Mouse (Mus musculus): ENCODE results near the gene Lpp. TPM values are rescaled to one million over a fixed set of nuclear protein-coding genes. Genes with fewer than 3 reads are reported as not detected.

The Lpp gene
- polyA plus RNA-seq, 1 experiment from 2014 or later = 11.9 TPM

DNA sequence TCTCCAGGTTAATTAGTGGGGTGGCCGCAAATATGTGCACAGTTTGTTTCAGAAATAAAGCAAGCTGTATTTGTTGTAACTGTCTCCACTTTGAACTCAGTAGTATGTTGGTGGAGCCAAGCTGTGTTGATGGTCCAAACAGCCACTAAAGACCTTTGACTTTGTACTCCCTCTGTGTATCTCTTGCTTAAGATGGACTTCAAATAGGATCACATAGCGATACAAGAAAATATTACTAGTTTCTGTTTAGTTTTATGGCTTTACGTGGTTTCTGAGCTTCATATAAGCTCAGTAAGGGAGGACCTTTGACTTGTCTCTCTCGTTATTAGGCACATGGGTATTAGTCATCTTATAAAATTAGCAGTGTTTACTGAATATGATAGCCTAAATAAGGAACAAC, 485.7 kb downstream of the Lpp start:
- WGBS = 91% methylated on average over 4 of the region's 4 CpGs
- ATAC-seq (ENCODE audit: low FRiP score) = no peak
- H3K4me3 ChIP-seq = no peak overlapping the region
- no peaks in the 10 kb centered on the region for H3K36me3 ChIP-seq
- no peaks in the 10 kb centered on the region for H3K27me3 ChIP-seq
- H3K27ac ChIP-seq = no peak overlapping the region
- no peak overlapping the region for H3K9ac ChIP-seq
- no peak overlapping the region for H3K4me2 ChIP-seq
- H3K4me1 ChIP-seq (replicated peaks) = peaks cover 5% of the 10 kb centered on the region
- H3K9me3 ChIP-seq = no peaks in the 10 kb centered on the region

GRCm38 (mm10) chr16:24880698-24881097, 487.4 kb downstream of the Lpp start:
- WGBS = 42% methylated on average over 8 of the region's 8 CpGs
- Histone ChIP-seq H3K4me1 (replicated peaks) (peaks cover 5% of the 10 kb centered on the region), H3K9me3 (no peaks in the 10 kb centered on the region), H3K36me3 (no peaks in the 10 kb centered on the region), H3K4me3 (no peak overlapping the region), H3K27ac (no peak overlapping the region), H3K27me3 (no peaks in the 10 kb centered on the region), H3K9ac (no peak overlapping the region; the same call in 1 of the 2 replicates), H3K4me2 (no peak overlapping the region)
- no peak for ATAC-seq (ENCODE audit: low FRiP score)

GRCm38 (mm10) chr16:24881981-24882775, 488.9 kb downstream of the Lpp start:
- H3K27ac ChIP-seq = no peak overlapping the region
- WGBS = 89% methylated on average over 3 of the region's 3 CpGs
- no peaks in the 10 kb centered on the region for H3K27me3 ChIP-seq
- ATAC-seq (ENCODE audit: low FRiP score) = no peak
- H3K4me2 ChIP-seq = no peak overlapping the region
- H3K9ac ChIP-seq = no peak overlapping the region
- H3K9me3 ChIP-seq = no peaks in the 10 kb centered on the region
- no peak overlapping the region for H3K4me3 ChIP-seq
- peaks cover 13% of the 10 kb centered on the region for H3K4me1 ChIP-seq (replicated peaks)
- H3K36me3 ChIP-seq = no peaks in the 10 kb centered on the region

DNA sequence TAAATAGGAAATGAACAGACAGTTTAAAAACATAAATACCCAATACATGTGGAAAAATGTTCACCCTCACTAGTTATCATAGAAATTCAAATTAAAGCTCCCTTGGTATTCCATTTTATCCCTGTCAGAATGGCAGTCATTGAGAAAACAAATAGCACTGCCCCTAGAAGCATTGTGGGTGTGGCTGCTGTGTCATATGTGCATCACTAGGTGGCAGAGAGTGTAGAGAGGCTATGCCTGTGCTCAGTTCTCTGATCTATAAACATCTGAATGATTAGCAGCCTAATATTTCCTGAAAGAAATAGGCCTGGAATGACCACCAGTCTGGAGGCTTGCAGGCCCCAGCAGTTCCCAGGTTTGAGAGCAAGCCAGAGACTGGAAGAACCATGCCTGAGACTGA, 490.7 kb downstream of the Lpp start:
- no peak for ATAC-seq (ENCODE audit: low FRiP score)
- no peaks in the 10 kb centered on the region for H3K27me3 ChIP-seq
- H3K4me2 ChIP-seq = no peak overlapping the region
- no peak overlapping the region for H3K4me3 ChIP-seq
- no peaks in the 10 kb centered on the region for H3K9me3 ChIP-seq
- no peak overlapping the region for H3K9ac ChIP-seq
- H3K4me1 ChIP-seq (replicated peaks) = peaks cover 14% of the 10 kb centered on the region
- no peak overlapping the region for H3K27ac ChIP-seq
- no peaks in the 10 kb centered on the region for H3K36me3 ChIP-seq

DNA sequence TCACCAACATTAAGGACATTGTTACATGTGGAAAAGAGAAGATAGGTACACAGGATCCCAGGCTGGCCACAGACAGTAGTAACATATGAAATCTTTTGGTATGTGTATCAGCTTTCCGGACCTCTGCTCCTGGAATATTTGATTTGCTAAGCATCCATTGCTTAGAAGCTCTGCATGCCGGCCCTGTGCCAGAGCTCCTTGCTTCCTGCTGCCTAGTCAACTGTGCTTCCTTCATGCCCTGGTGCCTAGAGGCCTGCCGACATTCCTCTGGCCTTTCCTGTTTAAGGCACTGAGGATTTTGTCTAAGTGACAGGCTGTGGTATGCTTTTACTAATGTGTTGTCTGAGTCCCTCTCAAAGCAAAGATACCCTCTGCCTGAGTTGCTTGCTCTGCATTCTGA, 493.0 kb downstream of the Lpp start:
- Histone ChIP-seq H3K4me3 (no peak overlapping the region), H3K9me3 (no peaks in the 10 kb centered on the region), H3K4me2 (no peak overlapping the region), H3K27me3 (no peaks in the 10 kb centered on the region), H3K27ac (no peak overlapping the region), H3K9ac (no peak overlapping the region), H3K4me1 (replicated peaks) (0 out of 2 replicates have a peak, but pooled peaks cover 9% of the 10 kb centered on the region), H3K36me3 (no peaks in the 10 kb centered on the region)
- 65% methylated on average over 3 of the region's 3 CpGs for WGBS
- ATAC-seq (ENCODE audit: low FRiP score) = no peak

DNA sequence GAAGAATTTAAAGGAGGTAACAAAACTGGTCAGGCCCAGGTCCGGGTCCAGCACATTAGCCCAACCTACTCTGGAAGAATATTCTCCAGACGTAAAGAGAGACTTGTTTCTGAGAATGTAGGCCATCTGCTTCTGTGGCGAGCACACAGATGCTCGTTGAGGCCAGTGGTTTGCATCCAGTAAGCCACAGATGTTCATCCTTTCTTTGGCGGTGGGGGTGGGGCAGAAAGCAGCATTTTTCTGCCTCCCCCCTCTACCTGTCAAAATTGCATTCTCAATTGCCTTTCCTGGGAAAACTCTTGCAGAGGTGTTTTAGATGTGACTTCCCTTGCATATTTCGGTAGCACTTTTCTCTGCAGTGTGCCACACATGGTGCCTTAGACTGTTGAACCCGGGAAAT, 493.6 kb downstream of the Lpp start:
- no peak overlapping the region for H3K4me3 ChIP-seq
- ATAC-seq (ENCODE audit: low FRiP score) = no peak
- WGBS = 68% methylated on average over 7 of the region's 7 CpGs
- H3K36me3 ChIP-seq = no peaks in the 10 kb centered on the region
- no peak overlapping the region for H3K27ac ChIP-seq
- no peaks in the 10 kb centered on the region for H3K9me3 ChIP-seq
- H3K4me1 ChIP-seq (replicated peaks) = 0 out of 2 replicates have a peak, but pooled peaks cover 9% of the 10 kb centered on the region
- no peaks in the 10 kb centered on the region for H3K27me3 ChIP-seq
- no peak overlapping the region for H3K9ac ChIP-seq
- no peak overlapping the region for H3K4me2 ChIP-seq

- H3K27ac ChIP-seq = no peak overlapping the region
- ATAC-seq (ENCODE audit: low FRiP score) = no peak
These were observed 498.1 kb downstream of the Lpp start for GRCm38 (mm10) chr16:24891453-24891852.

GRCm38 (mm10) chr16:24895160-24895559, 501.9 kb downstream of the Lpp start:
- Histone ChIP-seq H3K27ac (no peak overlapping the region), H3K36me3 (no peaks in the 10 kb centered on the region), H3K27me3 (no peaks in the 10 kb centered on the region), H3K9ac (no peak overlapping the region), H3K4me2 (no peak overlapping the region), H3K4me3 (no peak overlapping the region), H3K4me1 (replicated peaks) (0 out of 2 replicates have a peak, but pooled peaks cover under 1% of the 10 kb centered on the region), H3K9me3 (no peaks in the 10 kb centered on the region)
- 75% methylated on average over 5 of the region's 5 CpGs for WGBS
- ATAC-seq (ENCODE audit: low FRiP score) = no peak

More at GRCm38 (mm10) chr16:24891453-24891852, 498.1 kb downstream of the Lpp start:
- H3K9me3 ChIP-seq = no peaks in the 10 kb centered on the region
- H3K4me1 ChIP-seq (replicated peaks) = 0 out of 2 replicates have a peak, but pooled peaks cover 8% of the 10 kb centered on the region
- no peak overlapping the region for H3K4me3 ChIP-seq
- H3K9ac ChIP-seq = no peak overlapping the region
- no peaks in the 10 kb centered on the region for H3K27me3 ChIP-seq
- no peaks in the 10 kb centered on the region for H3K36me3 ChIP-seq
- H3K4me2 ChIP-seq = no peak overlapping the region
- WGBS = 76% methylated on average over 6 of the region's 6 CpGs

GRCm38 (mm10) chr16:24897641-24898040, 504.3 kb downstream of the Lpp start:
- Histone ChIP-seq H3K36me3 (no peaks in the 10 kb centered on the region), H3K4me1 (replicated peaks) (0 out of 2 replicates have a peak, but pooled peaks cover 3% of the 10 kb centered on the region), H3K9me3 (no peaks in the 10 kb centered on the region), H3K27ac (no peak overlapping the region), H3K9ac (no peak overlapping the region), H3K27me3 (no peaks in the 10 kb centered on the region), H3K4me2 (no peak overlapping the region), H3K4me3 (no peak overlapping the region)
- ATAC-seq (ENCODE audit: low FRiP score) = no peak
- 78% methylated on average over 3 of the region's 3 CpGs for WGBS

GRCm38 (mm10) chr16:24900241-24900796, 507.0 kb downstream of the Lpp start:
- H3K36me3 ChIP-seq = no peaks in the 10 kb centered on the region
- H3K27ac ChIP-seq = no peak overlapping the region
- no peak overlapping the region for H3K4me2 ChIP-seq
- H3K9ac ChIP-seq = no peak overlapping the region
- no peak for ATAC-seq (ENCODE audit: low FRiP score)
- 0 out of 2 replicates have a peak, but pooled peaks cover 3% of the 10 kb centered on the region for H3K4me1 ChIP-seq (replicated peaks)
- H3K27me3 ChIP-seq = no peaks in the 10 kb centered on the region
- WGBS = 19% methylated on average over 2 of the region's 2 CpGs
- no peaks in the 10 kb centered on the region for H3K9me3 ChIP-seq
- H3K4me3 ChIP-seq = no peak overlapping the region

- Histone ChIP-seq H3K4me1 (replicated peaks) (0 out of 2 replicates have a peak, but pooled peaks cover 3% of the 10 kb centered on the region), H3K36me3 (no peaks in the 10 kb centered on the region), H3K4me2 (no peak overlapping the region), H3K27me3 (no peaks in the 10 kb centered on the region), H3K9me3 (no peaks in the 10 kb centered on the region), H3K9ac (no peak overlapping the region), H3K27ac (no peak overlapping the region), H3K4me3 (no peak overlapping the region)
- ATAC-seq (ENCODE audit: low FRiP score) = no peak
- 54% methylated on average over 6 of the region's 6 CpGs for WGBS
These were observed 508.0 kb downstream of the Lpp start for GRCm38 (mm10) chr16:24901139-24901859.

DNA sequence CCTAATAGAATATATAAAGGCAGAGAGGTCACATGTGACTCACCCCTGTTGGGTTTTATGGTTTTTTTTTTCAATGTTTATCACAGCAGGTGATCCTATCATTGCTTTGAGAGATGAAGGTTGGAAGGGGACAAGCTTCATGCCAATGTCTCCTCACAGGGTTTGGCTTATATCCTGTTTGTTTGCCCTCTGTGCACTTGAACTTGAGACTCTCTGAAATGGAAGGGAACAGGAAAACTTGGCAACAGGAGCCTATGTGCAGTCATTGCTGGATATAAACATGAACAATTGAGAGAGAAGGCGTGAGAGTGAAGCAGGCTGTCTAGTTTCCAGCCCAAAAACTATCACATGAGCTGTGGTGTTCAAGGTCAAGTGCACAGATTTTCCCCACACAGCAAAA, 508.8 kb downstream of the Lpp start:
- H3K27ac ChIP-seq = no peak overlapping the region
- H3K4me3 ChIP-seq = no peak overlapping the region
- H3K9me3 ChIP-seq = no peaks in the 10 kb centered on the region
- no peak for ATAC-seq (ENCODE audit: low FRiP score)
- WGBS = 88% methylated on average over 1 of the region's 1 CpGs
- H3K4me2 ChIP-seq = no peak overlapping the region
- no peaks in the 10 kb centered on the region for H3K36me3 ChIP-seq
- H3K4me1 ChIP-seq (replicated peaks) = 0 out of 2 replicates have a peak, but pooled peaks cover 3% of the 10 kb centered on the region
- no peak overlapping the region for H3K9ac ChIP-seq
- no peaks in the 10 kb centered on the region for H3K27me3 ChIP-seq
